Mouse (Mus musculus): ENCODE results near the gene Hipk2.
"Not testable (repeated sequence)": the region's sequence is repeated elsewhere in the genome, so short reads cannot be mapped to it uniquely, and the experiment has no call there.

The Hipk2 gene

DNA sequence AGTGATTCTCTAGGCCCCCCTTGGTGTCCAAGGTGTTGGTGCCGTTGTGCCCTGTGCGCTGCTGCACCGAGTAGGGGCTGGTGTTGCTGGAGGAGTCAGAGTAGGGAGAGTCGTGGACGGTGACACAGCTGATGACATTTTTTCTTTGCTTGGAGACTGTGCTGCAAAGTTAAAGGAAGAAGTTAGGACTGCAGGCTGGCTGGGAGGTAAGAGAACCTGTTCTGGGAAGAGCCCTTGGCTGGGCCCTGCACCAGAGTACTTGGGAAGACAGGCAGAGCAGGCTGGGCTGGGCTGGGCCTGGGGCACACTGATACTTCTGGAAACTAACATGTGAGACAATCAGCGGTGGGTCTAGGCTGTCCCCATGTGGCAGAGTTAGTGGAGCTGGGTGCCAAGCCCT lies 172.4 kb downstream of the Hipk2 start:
- no peak for DNase-seq (ENCODE audit: low read depth, low spot score)

DNA sequence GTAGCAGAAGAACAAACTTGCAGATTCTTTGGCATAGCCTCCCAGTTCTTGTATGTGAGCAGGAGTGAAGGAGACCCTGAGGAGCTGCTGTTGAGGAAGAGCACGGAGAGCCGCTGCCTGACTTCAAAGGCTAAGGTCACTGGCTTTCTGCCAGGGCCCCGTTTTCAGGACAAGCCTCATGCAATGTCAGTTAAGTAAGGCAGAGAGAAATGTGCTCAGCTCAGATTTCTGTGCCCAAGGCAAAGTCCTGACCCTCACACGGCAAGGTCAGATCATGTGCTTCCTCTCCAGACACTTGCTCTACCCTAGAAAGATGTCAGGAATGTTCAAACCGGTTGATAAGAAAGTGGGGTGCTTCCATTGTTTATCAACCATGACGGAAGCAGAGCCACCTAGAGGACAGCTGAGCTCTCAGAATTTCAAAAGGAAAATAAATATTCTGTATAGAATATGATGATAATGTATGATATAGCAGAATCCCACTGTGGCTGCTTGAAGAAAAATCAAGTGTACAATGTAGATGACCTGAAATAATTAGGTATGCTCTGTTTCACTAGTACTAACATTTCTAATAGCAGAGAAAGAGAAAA lies 173.1 kb downstream of the Hipk2 start:
- DNase-seq (ENCODE audit: low read depth, low spot score), result no peak

DNA sequence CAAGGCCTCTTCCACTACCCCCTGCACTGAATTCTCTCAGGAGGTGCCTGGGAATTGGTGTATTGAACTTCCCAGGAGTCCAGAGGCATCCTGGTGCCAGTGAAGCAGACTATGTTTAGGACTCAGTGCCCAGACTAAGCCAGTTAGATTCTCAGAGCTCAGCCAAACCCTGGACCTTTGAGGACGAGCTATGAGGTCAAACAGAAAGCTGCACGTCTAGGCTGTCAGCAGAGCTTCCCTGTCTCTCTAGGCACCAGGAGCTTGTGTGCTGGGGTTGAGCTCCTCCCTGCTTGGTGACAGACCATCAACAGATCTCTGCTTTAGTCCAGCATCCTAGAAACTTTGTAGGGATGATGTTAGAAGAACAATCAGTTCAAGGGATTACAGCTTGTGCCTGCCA lies 174.5 kb downstream of the Hipk2 start:
- no peak for DNase-seq (ENCODE audit: low read depth, low spot score)

DNA sequence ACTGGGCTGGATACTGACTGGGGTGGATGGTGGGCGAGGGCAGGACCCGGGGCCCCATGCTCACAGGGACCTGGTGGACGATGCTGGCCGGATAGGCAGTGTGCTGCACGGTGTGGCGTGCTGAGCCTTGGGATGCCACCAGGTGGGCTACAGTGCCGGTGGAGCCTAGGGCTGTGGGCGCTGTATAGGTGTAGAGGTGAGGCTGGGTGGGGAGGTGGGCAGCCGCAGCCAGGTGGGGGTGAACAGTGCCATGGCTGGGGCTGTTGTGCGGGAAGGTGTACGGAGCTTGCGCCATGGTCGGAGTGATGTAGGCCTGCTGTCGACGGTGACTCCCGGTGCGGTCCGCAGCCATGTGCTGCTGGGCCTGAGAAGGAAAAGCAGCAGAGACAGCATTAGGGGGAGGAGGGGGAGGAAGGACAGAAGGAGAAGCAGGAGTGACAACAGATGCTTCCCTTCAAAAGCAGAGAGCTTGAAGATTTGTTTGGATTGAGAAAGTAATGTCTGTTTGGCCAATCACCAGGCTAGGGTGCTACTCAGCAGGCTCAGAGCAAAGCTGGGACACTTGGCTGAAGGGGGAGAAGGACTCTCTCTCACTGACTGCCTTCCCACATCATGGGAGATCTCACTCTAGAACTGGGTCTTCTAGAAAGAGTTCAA lies 177.6 kb downstream of the Hipk2 start:
- no peak for DNase-seq (ENCODE audit: low read depth, low spot score)

DNA sequence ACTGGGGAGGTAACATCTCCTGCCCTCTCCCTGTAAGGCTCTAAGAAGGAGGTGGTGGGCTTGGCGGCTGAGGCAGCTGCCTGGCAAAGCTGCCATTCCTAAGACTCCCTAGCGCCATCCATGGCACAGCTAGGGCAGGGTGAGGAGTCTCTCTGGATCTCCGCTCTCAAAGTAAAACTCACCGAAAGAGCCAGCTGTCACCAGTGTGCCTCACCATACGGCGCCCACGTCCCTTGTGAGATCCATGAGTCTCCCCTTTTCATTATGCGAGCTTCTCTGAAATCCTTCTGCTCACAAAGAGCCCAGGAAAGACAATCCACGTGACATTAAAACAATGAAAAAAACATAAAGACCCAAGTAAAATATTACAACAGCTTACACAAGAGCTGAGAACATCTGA lies 179.4 kb downstream of the Hipk2 start:
- DNase-seq (ENCODE audit: low read depth, low spot score), result no peak

DNA sequence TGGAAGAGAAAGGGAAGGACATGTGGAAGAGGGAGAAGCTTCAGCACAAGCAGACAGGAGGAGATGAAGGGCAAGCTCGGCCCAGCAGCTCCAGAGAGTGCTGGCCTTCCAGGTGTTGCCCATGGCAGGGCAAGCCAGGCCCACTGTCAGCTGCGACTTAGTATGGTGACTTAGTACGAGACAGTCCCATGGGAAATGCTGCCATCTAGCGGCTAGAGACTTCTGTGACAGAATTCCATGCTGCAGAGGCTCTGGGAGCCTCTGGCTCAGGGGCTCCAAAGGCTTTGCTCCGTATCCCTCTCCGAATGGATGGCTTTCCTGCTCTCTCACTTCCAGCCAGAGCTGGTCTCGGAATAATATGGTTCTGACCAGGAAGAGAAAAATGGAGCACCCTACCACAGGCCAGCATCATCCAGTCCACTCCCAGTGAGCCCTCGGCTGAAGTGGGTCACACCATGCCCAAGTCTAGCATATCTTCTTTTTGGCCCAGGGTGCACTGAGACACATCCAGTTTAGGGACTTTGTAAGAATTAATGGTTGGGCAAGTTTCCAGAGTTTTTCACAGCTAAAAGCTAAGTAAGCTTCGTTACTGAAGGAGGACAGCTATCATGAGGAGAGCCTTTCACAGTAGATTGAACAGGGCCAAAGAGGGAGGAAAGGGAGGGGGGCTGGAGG lies 180.4 kb downstream of the Hipk2 start:
- peak; percentile 85 for DNase-seq (ENCODE audit: low read depth, low spot score)

DNA sequence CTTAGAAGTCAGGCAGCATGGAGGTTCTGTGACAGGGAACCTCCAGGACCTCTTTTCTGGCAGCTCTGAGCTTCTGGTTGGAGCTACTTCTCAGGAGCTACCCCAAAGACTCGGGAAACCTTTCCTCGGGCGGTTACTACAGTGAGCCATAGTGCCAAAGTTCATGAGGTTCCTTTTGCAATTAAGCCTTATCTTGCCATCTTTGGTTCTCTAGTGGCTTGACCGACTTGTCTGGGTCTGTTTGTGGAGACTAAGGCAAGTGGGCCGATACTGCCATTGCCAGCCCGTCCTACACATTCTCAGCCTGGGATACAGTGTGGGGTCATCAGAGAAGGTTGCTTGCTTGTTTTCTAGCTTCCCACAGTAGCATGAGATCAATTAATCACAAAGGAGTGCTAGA lies 183.4 kb downstream of the Hipk2 start:
- no peak for DNase-seq (ENCODE audit: low read depth, low spot score)

DNA sequence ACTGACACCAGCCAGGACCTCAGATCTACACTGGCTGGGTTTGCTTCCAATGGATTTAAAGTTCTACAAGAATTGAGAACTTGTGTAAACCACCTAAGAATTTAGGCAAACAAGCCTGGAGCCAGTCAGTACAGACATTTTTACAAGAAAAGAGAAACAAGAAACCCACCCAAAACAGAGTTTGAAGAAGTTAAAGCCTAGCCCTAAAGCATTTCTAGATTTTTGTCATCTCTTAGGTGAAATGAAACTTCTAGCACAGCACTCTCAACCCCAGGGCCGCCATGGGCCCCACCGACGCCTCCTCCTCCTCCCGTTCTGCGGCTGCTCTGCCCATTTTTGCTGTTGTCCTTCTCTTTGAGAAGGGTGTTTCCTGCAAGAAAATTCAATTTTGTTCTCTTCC lies 184.9 kb downstream of the Hipk2 start:
- no peak for DNase-seq (ENCODE audit: low read depth, low spot score)

DNA sequence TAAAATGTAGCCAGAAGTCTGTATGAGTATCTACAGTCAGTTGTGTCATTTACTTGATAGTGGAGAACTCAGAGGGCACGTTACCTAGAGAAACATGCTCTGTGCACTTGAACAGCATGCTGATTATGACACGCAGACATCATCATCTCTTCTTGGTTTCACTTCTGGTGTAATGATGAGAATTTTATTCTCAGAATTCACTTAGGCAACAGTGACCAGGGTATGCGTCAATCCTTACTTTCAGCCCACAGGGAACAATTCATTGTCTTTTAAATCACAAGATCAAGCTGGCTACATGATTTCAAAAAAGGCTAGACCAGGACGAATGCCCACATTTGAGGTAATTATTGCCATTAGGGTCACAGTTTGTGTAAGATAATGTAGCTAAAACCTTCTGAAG lies 185.3 kb downstream of the Hipk2 start:
- DNase-seq (ENCODE audit: low read depth, low spot score), result no peak

DNA sequence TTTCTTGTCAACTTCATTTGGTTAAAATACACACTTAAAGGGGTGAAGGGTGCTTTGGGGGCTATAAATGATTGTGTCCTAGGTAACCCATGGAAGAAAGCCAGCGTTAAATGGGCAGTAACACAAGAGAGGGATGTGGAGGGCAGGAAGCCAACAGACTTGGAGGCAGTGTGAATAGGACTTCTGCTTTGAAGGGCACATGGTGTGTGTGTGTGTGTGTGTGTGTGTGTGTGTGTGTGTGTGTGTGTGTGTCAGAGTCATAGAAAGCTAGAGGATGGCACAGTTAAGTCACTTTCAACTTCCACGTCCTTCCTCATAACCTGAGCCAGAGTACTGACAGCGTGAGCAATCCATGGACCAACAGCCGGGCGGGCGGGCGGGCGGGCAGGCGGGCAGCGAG lies 187.1 kb downstream of the Hipk2 start:
- no peak for DNase-seq (ENCODE audit: low read depth, low spot score)

DNA sequence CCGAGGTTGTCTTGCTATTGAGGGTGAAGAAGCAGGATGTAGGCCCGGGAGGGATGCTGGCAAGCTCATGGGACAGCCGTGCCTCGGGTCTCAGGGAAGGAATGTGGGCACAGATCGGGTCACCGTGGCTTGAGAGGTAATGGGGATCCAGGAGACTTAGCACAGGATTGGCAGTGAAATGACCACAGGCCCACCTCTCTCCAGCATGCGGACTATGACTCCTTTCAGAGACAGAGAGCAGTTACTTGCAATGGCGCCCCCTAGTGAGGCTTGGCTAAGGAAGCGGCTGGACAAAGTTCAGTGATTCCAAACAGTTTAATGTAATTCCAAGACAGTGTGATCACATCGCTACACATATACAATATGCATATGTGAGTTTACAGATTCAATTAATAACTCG lies 188.7 kb downstream of the Hipk2 start:
- peak; percentile 62 for DNase-seq (ENCODE audit: low read depth, low spot score)

DNA sequence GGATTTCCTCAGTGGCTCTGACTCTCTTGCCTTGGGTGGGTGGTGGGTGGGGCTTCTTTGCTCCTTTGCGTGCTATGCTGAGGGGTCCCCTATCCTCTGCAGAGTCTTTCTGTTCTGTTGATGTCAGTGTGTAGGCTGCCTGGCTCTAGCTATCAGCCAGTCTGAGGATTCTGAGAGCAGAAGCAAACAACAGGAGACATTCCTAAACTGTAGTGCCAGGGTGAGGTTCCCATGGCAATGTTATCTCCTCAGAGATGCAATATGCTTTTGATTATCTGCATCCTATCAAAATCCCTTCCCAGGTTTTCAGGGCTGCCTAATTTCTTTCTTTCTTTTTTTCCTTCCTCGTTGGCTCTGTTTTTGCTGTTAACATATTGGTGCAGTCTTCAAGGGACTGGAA lies 193.4 kb downstream of the Hipk2 start:
- no peak for DNase-seq (ENCODE audit: low read depth, low spot score)

DNA sequence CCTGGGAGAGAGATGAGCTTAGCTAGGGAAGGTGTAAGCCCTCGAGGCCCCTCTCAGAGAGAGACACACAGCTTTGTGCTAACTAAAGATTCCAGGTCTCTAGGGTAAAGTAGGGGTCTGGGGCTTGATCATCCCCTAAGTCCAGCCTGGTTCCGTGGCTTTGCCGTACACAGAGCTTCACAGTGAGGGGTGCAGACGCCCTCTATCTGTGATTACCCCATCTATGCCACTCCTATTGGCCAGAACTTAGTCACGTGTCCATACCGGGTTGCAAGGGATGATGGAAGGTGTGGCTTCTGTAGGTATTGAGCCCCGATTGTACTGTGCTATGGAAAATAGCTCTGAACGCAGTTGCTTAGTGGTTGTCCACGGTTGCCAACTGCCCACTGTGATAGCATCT lies 198.3 kb downstream of the Hipk2 start:
- peak; percentile 31 for DNase-seq (ENCODE audit: low read depth, low spot score)

DNA sequence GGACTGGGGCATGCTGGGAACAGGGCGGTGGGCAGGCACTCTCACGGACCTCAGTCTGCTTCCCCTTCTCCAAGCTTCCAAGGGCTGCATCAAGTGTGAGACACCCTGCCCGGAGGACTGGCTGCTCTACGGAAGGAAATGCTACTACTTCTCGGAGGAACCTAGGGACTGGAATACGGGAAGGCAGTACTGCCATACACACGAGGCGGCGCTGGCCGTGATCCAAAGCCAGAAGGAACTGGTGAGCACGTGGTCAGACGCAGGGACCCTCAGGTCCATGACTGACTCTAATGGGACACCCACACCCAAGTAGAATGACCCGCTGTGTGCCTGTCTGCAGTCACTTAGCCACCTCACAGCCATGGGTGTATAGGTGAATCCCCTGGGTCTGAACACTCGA lies 199.2 kb downstream of the Hipk2 start:
- DNase-seq (ENCODE audit: low read depth, low spot score), result peak; percentile 16

DNA sequence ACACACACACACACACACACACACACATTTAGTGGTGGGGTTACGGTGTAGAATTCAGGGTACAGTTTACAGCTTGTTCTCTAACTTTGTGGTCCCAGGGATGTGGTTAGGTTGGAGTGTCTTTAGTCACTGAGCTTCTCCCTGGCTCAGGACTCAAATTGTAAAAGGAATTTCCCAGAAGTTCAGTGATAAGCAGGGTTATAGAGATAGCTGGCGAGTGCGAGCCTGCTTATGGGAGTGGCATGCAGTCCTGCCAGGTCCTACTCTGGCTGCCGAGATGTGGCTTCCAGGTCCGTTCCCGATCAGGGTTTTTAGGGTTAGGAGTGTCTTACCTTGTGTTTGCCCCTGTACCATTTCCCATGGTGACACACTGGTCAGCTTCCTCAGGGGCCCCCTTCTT lies 199.7 kb downstream of the Hipk2 start:
- DNase-seq (ENCODE audit: low read depth, low spot score), result no peak

DNA sequence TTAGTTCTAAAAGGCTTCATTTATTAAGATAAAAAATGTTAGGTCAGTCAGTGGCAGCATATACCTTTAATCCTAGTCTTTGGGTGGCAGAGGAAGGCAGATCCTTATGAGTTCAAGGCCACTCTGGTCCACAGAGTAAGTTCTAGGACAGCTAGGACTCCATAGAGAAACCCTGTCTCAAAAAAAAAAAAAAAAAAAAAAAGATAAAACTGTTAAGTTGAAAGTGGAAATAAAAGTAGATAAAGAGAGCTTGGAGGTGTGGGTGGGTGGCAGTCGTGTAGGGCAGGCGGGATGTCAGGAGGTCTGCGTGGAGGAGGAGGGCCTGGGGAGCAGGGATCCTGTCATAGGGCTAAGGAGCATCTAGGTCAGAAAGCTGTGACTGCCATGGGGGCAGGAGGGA lies 204.0 kb downstream of the Hipk2 start:
- DNase-seq (ENCODE audit: low read depth, low spot score), result no peak

DNA sequence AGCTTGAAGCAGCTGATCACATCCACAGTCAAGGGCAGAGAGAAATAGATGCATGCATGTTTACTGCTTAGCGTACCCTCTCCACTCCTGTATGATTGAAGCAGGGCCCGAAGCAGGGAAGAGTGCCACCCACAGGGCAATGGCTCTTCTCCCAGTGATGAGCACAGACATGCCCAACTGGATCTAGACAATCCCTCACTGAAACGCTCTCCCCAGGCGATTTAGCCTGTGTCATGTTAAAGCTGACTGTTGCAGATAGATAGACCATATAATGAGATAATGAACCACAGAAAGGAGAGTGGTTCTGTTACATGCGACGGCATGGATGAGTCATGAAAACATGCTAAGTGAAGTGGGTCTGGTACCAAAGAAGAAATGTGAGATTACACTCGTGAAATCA lies 204.7 kb downstream of the Hipk2 start:
- DNase-seq (ENCODE audit: low read depth, low spot score), result no peak

DNA sequence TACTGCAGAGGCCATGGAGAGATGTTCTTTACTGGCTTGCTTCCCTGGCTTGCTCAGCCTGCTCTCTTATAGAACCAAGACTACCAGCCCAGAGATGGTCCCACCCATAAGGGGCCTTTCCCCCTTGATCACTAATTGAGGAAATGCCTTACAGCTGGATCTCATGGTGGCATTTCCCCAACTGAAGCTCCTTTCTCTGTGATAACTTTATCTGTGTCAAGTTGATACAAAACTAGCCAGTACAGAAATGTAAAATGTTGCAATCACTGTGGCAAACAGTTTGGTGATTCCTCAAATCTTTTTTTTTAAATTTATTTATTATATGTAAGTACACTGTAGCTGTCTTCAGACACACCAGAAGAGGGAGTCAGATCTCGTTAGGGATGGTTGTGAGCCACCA lies 205.5 kb downstream of the Hipk2 start:
- not testable (repeated sequence) for DNase-seq (ENCODE audit: low read depth, low spot score)

DNA sequence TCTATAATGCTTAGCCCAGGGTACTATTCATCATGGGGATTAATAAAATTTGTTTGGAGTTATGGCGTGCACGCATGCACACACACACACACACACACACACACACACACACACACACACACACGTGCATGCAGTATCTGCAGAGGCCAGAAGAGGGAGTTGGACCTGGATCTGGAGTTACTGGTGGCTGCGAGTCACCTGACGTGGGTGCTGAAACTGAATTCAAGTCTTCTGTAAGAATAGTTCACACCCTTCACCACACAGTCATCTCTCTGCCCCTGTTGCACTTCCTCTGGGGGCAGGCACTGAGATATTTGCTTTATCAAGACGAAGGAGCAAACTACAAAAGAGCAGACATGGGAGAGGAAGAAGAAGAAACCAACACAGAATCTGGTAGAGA lies 206.4 kb downstream of the Hipk2 start:
- peak; percentile 54 for DNase-seq (ENCODE audit: low read depth, low spot score)

DNA sequence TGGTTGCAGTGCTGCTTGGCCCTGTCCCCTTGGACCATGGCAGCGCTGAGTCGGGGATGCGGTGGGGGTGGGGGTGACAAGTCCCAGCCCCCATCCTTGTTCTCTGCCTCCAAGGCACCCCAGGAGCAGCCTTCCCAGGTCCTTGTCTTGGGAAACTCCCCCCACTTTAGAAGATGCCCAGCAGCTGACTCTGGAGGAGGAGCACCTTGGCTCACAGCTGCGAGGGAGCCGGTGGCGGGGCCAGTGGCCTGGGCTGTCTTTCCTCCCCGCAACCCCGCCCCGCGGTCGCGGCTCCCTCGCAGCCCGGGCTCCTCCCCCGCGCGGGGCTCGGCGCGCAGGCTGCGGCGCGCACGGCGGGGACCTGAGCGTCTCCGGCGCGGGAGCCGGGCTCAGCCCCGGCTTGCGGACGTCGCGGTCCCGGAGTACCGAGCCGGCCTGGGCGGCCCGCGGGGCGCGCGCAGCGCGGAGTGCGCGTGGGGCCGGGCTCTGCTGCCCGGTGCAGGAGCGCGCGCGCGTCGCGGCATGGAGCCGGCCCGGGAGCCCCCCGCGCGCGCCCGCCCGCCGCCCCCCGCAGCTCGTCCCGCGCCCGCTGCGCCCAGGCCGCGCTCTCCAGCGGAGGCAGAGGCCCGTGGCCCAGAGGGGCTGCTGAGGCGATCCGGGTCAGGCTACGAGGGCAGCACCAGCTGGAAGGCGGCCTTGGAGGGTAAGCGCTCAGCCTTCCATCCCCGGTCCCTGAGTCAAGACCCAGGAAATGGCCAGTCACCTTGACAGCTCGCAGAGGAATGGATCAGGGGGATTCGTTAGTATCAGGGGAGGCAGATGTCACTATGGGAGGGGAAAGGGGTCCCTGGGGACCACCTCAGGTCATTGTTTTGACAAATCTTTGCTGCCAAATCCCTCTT lies 213.0 kb downstream of the Hipk2 start, which contains the start of gene Clec2l:
TSS of gene Clec2l (plus strand) at position 356 of the 902 bp plus-strand sequence.
- DNase-seq (ENCODE audit: low read depth, low spot score), result no peak

DNA sequence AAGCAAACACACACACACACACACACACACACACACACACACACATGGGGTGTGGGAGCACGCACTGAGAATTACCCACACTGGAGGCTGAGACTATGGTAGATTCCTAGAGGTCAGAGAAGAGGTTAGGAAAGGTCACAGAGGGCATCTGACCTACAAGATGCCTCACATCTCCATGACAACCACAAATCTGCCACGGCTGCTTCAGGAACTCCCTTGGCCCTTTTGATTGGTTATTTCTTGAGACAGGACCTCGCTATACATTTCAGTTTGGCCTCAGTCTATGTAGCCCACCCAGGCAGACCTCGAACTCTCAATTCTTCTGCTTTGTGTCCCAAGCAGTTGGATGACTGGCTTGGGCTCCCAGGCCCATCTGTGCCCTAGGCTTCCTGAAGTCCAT lies 214.3 kb downstream of the Hipk2 start:
- DNase-seq (ENCODE audit: low read depth, low spot score), result no peak

DNA sequence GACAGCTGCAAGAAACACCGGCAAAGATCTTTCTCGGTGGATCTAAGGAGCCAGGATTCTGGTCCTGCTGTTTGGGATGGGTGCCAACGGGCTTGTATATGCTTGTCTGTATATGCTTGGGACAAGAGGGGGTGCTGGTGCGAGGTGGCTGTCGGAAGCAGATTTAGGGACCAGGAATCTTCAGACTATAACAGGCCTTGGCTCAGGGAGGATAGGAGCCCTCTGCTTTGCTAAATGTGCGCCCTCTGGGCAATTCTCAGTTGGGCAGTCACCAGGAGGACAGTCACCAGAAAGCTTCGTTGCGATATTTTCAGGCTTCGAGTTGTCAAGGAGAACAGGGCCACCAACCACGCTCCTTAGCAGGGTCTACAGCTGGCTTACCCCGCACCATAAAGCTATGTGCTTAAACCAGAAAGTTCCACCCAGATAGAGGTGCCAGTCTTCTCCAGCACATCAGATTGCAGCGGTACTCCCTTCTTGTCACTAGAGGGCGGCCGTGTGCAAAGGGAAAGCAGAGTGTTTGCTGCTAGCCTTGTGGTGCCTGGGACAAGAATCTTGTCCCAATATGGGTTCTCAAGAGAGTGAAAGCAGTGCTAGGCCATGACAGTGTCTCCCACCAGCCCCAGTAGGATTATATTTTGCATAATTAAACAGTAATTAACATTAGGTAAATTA lies 225.6 kb downstream of the Hipk2 start:
- peak; percentile 80 for DNase-seq (ENCODE audit: low read depth, low spot score)

All from ES-CJ7 (cell line).